Mouse (Mus musculus): ENCODE results near the gene Mogs.
"Not testable (repeated sequence)": the region's sequence is repeated elsewhere in the genome, so short reads cannot be mapped to it uniquely, and the experiment has no call there.

Gene Mogs

DNA sequence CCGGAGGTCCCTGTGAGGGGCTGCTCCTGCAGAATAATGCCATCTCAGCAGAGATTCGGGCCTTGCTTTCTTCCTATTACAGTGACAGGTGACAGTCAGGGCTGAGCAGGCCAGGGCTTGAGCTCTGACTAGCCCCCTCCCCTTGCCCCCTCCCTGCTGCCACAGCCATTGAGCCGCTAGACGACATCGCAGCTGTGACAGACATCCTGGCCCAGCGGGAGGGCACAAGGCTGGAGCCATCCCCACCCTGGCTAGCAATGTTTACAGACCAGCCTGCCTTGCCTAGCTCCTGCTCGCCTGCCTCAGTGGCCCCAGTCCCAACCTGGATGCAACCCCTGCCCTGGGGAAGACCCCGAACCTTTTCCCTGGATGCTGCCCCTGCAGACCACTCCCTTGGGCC, 36.4 kb downstream of the Mogs start:
- DNase-seq (ENCODE audit: low spot score), result no peak

DNA sequence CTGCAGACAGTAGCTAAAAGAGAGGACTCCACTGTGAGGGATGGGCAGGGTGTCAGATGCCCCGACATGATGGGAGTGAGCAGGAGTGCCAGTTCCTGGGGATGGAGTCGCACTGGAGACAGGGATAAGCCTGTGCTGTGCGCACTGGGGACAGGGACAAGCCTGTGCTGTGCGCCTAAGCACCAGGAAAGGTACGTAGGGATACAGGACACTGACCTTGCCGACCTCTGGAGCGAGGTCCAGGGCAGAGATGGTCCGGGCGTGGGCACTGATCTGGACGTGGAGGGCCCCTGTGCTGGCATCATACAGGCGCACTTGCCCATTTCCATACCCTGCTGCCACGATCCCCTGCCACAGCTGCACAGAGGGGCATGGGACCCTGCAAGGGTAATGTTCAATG, 37.7 kb downstream of the Mogs start:
- no peak for DNase-seq (ENCODE audit: low spot score)

DNA sequence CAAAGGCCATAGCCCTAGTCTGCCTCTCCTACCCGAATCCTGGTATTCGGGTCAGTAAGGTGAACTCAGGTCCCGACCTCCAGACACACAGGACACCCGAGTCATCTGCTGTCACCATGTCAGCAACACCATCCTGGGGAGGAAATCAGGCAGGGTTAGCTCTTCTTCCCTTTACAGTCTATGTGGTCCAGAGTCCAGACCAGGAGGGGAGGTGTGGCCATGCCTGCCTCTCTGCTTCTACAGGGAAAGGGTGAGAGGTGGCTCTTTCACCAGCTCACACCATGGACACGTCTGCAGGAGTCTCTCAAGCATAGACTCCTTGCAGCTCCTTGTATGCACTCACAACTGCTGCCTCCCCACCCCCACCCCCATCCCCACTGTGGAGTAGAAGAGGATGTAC, 38.2 kb downstream of the Mogs start:
- DNase-seq (ENCODE audit: low spot score), result no peak

DNA sequence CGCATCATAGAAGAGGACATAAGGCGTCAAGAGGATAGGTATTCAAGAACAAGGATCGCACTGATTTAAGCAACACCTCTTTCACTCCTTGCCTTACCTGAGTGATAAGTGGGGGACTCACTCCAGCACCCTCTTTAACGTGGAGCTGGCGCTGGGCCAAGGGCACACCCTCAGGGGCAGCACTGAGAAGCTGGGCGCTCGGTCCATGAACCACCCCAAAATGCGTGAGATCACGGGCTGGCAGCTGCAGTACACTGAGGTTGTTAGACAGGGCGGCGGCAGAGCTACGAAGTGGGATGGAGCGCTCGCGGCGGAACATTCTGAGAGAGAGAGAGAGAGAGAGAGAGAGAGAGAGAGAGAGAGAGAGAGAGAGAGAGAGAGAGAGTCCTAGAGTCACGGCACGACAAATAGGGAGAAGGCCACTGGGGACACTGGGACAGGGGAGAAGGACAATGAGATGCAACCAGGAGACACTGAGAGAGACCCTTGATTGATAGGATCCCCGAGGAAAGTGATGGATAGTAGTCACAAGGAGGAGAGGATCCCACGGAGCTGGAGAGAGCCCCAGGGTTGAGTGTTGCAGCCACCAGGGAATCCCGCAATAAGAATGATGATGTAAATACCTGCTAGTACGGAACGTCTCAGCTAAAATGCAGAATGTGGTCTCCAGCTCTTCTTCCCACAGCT, 40.4 kb downstream of the Mogs start:
- DNase-seq (ENCODE audit: low spot score), result no peak

GRCm38 (mm10) chr6:83156259-83156684, 41.0 kb downstream of the Mogs start, which contains the start of the genes Wdr54 and 1700003E16Rik:
Gene Wdr54, minus strand, starts transcription at chr6:83156397.
Gene 1700003E16Rik, plus strand, starts transcription at chr6:83156404.
- DNase-seq (ENCODE audit: low spot score), result no peak

- DNase-seq (ENCODE audit: low spot score), result not testable (repeated sequence)
Measured at GRCm38 (mm10) chr6:83159456-83159855, 44.2 kb downstream of the Mogs start.

DNA sequence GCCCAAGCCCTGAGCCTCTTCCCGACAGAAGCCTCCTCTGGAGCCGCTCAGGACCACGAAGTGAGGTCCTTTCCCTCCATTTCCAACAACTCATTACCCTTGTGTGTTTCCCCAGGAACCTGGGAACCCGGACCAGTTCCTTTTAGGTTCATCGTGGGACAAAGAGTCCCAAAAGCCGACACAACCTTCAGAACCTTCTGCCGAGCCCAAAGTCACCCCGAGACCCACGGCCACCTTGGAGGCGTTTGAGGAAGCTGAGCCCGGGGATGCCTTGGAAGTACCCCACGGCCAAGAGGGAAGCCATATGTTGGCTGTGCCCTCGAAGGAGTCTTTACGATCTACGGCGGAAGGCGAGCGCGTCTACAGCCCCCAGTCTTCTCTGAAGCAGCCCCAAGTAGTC, 46.1 kb downstream of the Mogs start:
- DNase-seq (ENCODE audit: low spot score), result no peak

- no peak for DNase-seq (ENCODE audit: low spot score)
Measured at GRCm38 (mm10) chr6:83161921-83162641, 46.8 kb downstream of the Mogs start.

- no peak for DNase-seq (ENCODE audit: low spot score)
Measured at GRCm38 (mm10) chr6:83162701-83163100, 47.4 kb downstream of the Mogs start.

DNA sequence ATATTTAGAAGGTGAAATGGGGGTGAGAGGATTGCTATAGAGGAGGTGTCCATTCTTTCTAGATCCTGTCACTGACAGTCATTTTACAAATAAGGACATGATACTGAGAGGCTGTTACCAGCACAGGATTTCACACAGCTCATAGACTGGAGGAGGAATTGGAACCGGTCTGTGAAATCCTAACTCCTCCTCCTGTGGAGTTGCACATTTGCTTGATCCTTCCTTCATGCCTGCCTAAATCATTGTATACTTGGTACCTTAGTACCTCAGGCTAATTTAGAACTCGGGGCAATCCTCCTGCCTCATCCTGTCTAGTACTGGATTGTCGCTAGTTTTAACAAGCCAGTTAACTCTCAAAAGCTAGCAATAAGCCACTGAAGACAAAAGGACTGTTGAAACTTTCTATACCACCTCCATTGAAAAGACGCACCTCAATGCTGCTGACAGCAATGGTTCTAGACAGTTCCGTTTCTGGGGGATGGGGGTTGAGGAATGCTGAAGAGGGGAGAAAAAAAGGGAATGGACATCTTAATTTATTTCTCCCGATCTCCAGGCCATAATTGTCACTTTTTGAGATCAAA, 49.8 kb downstream of the Mogs start:
- DNase-seq (ENCODE audit: low spot score), result no peak

DNA sequence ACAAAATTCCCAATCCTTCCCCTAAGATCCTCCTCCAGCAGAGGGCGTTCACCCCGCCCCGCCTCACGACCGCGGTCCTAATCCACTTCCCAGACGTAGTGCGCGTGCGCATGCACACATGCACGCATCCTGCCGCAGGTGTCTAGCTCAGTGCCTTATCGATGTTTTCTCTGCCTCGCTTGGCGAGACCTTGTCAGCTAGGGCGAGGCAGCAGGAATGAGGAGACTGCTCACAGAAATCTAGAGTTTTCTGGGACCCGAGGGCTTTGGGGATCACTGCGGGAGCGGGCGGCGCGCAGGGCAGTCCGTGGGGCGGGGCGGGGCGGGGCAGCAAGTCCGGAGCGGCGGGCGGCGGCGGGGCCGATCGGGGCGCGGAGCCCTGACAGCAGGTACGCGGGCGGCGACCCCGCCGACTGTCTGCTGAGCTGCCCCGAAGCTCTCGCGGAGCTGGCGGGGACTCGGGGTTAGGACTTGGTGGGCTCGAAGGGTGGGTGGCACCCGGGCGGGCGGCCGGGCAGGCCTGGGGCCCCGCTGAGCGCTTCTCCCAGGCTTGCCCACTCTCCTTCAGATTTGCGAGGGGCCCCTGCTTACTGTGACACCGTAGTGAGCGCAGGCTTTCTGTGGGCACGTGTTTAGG, 50.4 kb downstream of the Mogs start, which contains the start of gene Dctn1:
Dctn1 (plus strand) TSS at position 314 of the 636 bp plus-strand sequence.
- peak; percentile 88 for DNase-seq (ENCODE audit: low spot score)

- no peak for DNase-seq (ENCODE audit: low spot score)
Measured at GRCm38 (mm10) chr6:83166243-83166630, 50.9 kb downstream of the Mogs start.

Data from ovary, adult 18-20 months (tissue).